Mouse (Mus musculus): ENCODE data around the gene Olfr149.

- TF ChIP-seq GATA1 (IDR thresholded peaks at IDR 0.05; ENCODE audit: borderline replicate concordance, low read length) (no peak), FLI1 (IDR thresholded peaks at IDR 0.05; ENCODE audit: low read length) (no peak)
These were observed 4.1 kb upstream of the Olfr149 start, which contains the start of gene Olfr965 for GRCm38 (mm10) chr9:39711053-39711452.

All from megakaryocyte, embryonic 14.5 days (primary cell).